Mouse (Mus musculus): ENCODE data around the gene Gna11. TPM values are rescaled to one million over a fixed set of nuclear protein-coding genes. Genes with fewer than 3 reads are reported as not detected.

Gene Gna11
- polyA plus RNA-seq (2015; fragmentation: Nextera tagmentation; extraction: Ambion mirVana), result 20.0 and 24.3 TPM in 2 replicates

DNA sequence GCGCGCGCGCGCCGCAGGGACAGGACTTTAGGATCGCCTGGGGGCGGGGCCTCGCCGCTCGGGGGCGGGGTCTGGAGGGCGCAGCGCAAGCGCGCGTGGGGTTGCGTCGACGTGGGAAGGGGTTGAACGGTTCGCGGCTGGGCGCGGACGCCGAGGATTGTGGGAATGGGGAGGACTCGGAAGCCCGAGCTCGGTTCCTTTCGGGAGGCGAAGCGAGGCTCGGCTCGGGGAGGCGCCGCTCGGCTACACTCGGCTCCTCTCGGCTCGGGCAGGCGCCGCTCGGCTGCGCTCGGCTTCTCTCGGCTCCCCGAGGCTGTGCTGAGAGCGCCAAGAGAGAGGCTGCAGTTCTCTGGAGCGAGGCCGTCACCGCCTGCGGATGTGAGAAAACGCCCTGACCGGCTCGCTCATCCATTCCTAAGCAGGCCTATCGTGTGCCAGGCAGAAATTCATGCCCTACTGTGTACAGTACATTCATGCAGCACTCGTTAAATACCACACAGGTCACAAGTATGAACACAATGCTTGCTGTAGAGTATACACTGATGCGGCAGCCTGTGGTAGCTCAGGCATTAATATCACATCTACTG is at the start of gene Gna11:
TSS of gene Gna11 (minus strand) at position 30 of the 587 bp plus-strand sequence.
- Histone ChIP-seq H3K4me3 (ENCODE audit: low read depth, low read length) (peak within 1 kb of the TSS; percentile 92), H3K36me3 (ENCODE audit: control insufficient read depth, insufficient read depth) (no peaks in the 10 kb centered on the region), H3K4me1 (ENCODE audit: control insufficient read depth, low read depth, low read length) (peaks cover 58% of the 10 kb centered on the region), H3K9me3 (replicated peaks; ENCODE audit: control insufficient read depth, low read length) (no peaks in the 10 kb centered on the region), H3K27ac (ENCODE audit: low read length) (peak within 1 kb of the TSS; percentile 96), H3K9ac (ENCODE audit: low read depth, low read length) (peak within 1 kb of the TSS; percentile 93), H3K4me2 (ENCODE audit: low read depth, low read length) (peak within 1 kb of the TSS; percentile 99), H3K27me3 (ENCODE audit: control insufficient read depth, insufficient read depth, low read depth, low read length) (no peaks in the 10 kb centered on the region)
- peak; percentile 89 for ATAC-seq (ENCODE audit: low read depth)
- 1% methylated on average over 52 of the region's 59 CpGs for WGBS (ENCODE audit: insufficient replicate concordance)

DNA sequence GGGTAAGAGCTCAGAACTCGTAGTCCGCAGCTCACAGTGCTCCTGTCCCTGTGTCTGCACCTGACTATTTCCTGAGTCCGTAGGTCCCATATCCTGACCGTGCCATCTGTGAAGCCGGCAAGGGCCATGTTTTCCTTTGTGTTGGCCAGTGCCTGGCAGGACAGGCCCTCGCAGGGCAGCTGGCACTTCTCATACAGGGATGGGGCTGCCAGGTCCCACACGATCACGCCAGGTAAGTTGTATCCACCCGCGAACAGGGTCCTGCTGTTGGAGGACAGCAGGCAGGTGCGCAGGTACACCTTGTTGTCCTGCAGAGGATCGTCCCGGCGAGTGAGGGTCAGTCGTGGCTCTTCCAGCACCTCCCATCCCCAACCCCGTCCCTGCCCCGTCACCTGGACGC is 48.9 kb upstream of the Gna11 start:
- no peaks in the 10 kb centered on the region for H3K36me3 ChIP-seq (ENCODE audit: control insufficient read depth, insufficient read depth)
- ATAC-seq (ENCODE audit: low read depth), result no peak
- H3K27me3 ChIP-seq (ENCODE audit: control insufficient read depth, insufficient read depth, low read depth, low read length), result peaks cover 29% of the 10 kb centered on the region
- 71% methylated on average over 18 of the region's 18 CpGs for WGBS (ENCODE audit: insufficient replicate concordance)
- no peak overlapping the region for H3K4me3 ChIP-seq (ENCODE audit: low read depth, low read length)
- H3K27ac ChIP-seq (ENCODE audit: low read length), result no peak overlapping the region
- no peak overlapping the region for H3K9ac ChIP-seq (ENCODE audit: low read depth, low read length)
- no peaks in the 10 kb centered on the region for H3K9me3 ChIP-seq (replicated peaks; ENCODE audit: control insufficient read depth, low read length)
- peaks cover 8% of the 10 kb centered on the region for H3K4me1 ChIP-seq (ENCODE audit: control insufficient read depth, low read depth, low read length)
- no peak overlapping the region for H3K4me2 ChIP-seq (ENCODE audit: low read depth, low read length)

DNA sequence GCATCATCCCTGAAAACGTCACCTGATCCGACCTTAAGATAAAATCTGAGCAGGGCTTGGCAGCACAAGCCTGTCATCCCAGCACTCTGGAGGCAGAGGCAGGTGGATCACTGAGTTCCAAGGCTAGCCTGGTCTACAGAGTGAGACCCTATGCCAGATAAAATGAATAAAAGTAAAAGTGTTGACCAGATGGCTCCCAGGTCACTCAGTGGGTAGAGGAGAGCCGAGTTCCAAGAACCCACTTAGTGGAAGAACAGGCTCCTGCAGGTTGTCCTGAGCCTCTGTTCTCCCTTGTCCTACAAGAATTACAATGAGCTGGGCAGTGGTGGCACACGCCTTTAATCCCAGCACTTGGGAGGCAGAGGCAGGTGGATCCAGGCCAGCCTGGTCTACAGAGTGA is 48.2 kb upstream of the Gna11 start:
- H3K4me1 ChIP-seq (ENCODE audit: control insufficient read depth, low read depth, low read length), result peaks cover 8% of the 10 kb centered on the region
- no peak overlapping the region for H3K27ac ChIP-seq (ENCODE audit: low read length)
- no peak overlapping the region for H3K9ac ChIP-seq (ENCODE audit: low read depth, low read length)
- no peak for ATAC-seq (ENCODE audit: low read depth)
- H3K4me3 ChIP-seq (ENCODE audit: low read depth, low read length), result no peak overlapping the region
- H3K4me2 ChIP-seq (ENCODE audit: low read depth, low read length), result no peak overlapping the region
- H3K27me3 ChIP-seq (ENCODE audit: control insufficient read depth, insufficient read depth, low read depth, low read length), result peaks cover 29% of the 10 kb centered on the region
- H3K36me3 ChIP-seq (ENCODE audit: control insufficient read depth, insufficient read depth), result no peaks in the 10 kb centered on the region
- whole genome bisulfite sequencing (ENCODE audit: insufficient replicate concordance), result 48% methylated on average over 4 of the region's 4 CpGs
- H3K9me3 ChIP-seq (replicated peaks; ENCODE audit: control insufficient read depth, low read length), result no peaks in the 10 kb centered on the region

DNA sequence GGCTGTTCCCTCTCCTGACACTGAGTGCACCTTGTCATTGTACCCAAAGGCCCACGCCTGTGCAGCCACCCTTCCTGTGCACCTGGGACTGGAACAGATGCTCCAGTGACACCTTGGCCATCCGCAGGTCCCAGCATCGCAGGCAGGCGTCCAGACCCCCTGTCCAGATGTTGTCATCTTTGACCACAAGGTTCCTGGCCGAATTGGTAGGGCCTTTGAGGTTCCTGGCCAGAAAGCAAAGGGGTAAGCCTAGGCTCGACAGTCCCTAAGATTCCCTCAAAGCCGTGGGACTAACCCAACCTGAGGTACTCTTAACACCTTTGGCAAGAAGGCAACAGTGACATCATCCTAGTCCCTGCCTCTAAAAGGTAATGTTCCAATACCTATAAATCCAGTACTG is 47.6 kb upstream of the Gna11 start:
- H3K4me2 ChIP-seq (ENCODE audit: low read depth, low read length), result no peak overlapping the region
- no peak overlapping the region for H3K9ac ChIP-seq (ENCODE audit: low read depth, low read length)
- H3K36me3 ChIP-seq (ENCODE audit: control insufficient read depth, insufficient read depth), result no peaks in the 10 kb centered on the region
- H3K27me3 ChIP-seq (ENCODE audit: control insufficient read depth, insufficient read depth, low read depth, low read length), result peaks cover 27% of the 10 kb centered on the region
- no peaks in the 10 kb centered on the region for H3K9me3 ChIP-seq (replicated peaks; ENCODE audit: control insufficient read depth, low read length)
- H3K27ac ChIP-seq (ENCODE audit: low read length), result no peak overlapping the region
- H3K4me3 ChIP-seq (ENCODE audit: low read depth, low read length), result no peak overlapping the region
- H3K4me1 ChIP-seq (ENCODE audit: control insufficient read depth, low read depth, low read length), result peaks cover 8% of the 10 kb centered on the region
- WGBS (ENCODE audit: insufficient replicate concordance), result 53% methylated on average over 7 of the region's 7 CpGs
- ATAC-seq (ENCODE audit: low read depth), result no peak

DNA sequence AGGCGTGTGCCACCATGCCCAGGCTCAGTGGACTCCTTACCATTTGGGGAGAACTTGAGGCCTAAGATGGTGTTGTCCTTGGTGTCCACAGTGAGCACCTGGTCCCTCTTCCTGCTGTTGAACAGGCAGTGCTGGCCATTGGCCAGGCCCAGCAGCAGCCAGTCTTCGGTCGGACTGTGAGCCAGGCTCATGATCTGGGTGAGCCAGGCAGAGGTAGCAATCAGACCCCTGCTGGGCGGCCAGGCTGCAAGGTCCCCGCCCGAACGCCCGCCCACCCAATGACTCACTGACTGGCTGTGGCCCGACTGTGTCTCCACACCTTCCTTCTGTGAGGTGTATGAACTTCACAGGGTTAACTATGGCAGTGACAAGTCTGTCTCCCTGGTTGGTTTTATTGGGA is 46.9 kb upstream of the Gna11 start:
- no peak overlapping the region for H3K27ac ChIP-seq (ENCODE audit: low read length)
- H3K4me3 ChIP-seq (ENCODE audit: low read depth, low read length), result no peak overlapping the region
- ATAC-seq (ENCODE audit: low read depth), result no peak
- H3K9me3 ChIP-seq (replicated peaks; ENCODE audit: control insufficient read depth, low read length), result no peaks in the 10 kb centered on the region
- H3K4me1 ChIP-seq (ENCODE audit: control insufficient read depth, low read depth, low read length), result peaks cover 8% of the 10 kb centered on the region
- H3K27me3 ChIP-seq (ENCODE audit: control insufficient read depth, insufficient read depth, low read depth, low read length), result peaks cover 22% of the 10 kb centered on the region
- H3K36me3 ChIP-seq (ENCODE audit: control insufficient read depth, insufficient read depth), result no peaks in the 10 kb centered on the region
- H3K9ac ChIP-seq (ENCODE audit: low read depth, low read length), result no peak overlapping the region
- WGBS (ENCODE audit: insufficient replicate concordance), result 58% methylated on average over 9 of the region's 9 CpGs
- H3K4me2 ChIP-seq (ENCODE audit: low read depth, low read length), result no peak overlapping the region

DNA sequence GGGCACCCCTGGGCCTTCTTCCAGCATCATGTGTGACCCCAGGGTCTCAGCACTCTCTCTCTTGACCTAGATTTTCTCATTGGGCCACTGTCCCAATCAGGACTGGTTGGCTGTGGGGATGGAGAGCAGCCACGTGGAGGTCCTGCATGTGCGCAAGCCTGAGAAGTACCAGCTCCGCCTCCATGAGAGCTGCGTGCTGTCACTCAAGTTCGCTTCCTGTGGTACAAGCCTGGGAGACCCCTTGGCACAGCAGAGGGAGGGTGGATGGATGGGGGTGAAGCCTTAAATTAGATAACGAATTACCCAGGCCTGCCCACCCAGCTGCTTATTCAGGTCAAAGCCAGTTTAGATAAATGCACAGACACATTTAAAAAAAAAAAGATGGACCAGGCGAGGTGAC is 43.7 kb upstream of the Gna11 start:
- H3K4me1 ChIP-seq (ENCODE audit: control insufficient read depth, low read depth, low read length), result no peaks in the 10 kb centered on the region
- WGBS (ENCODE audit: insufficient replicate concordance), result 49% methylated on average over 7 of the region's 7 CpGs
- no peak overlapping the region for H3K27ac ChIP-seq (ENCODE audit: low read length)
- H3K4me3 ChIP-seq (ENCODE audit: low read depth, low read length), result no peak overlapping the region
- H3K36me3 ChIP-seq (ENCODE audit: control insufficient read depth, insufficient read depth), result no peaks in the 10 kb centered on the region
- no peak overlapping the region for H3K9ac ChIP-seq (ENCODE audit: low read depth, low read length)
- H3K9me3 ChIP-seq (replicated peaks; ENCODE audit: control insufficient read depth, low read length), result no peaks in the 10 kb centered on the region
- no peak for ATAC-seq (ENCODE audit: low read depth)
- no peaks in the 10 kb centered on the region for H3K27me3 ChIP-seq (ENCODE audit: control insufficient read depth, insufficient read depth, low read depth, low read length)
- no peak overlapping the region for H3K4me2 ChIP-seq (ENCODE audit: low read depth, low read length)

DNA sequence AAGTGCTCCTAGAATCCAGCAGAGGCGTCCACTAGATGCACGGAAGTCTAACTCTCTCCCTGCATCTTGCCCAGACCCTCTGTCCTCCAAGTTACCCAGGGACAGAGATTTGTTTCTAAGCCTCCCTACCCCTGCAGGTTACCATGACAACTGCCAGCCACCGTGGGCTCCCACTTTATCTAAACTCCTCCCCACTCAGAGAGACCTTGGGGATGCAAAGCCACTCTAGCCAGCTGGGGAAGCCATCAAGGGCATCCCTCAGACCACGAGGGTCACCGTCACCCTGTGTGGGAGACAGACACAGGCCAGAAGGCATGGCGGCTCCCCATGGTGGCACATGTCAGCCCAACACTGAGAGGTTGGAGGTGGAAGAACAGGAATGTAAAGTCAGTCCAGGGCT is 38.4 kb upstream of the Gna11 start:
- WGBS (ENCODE audit: insufficient replicate concordance), result 43% methylated on average over 6 of the region's 6 CpGs
- no peaks in the 10 kb centered on the region for H3K9me3 ChIP-seq (replicated peaks; ENCODE audit: control insufficient read depth, low read length)
- H3K27me3 ChIP-seq (ENCODE audit: control insufficient read depth, insufficient read depth, low read depth, low read length), result peaks cover 8% of the 10 kb centered on the region; the same call in 1 of the 2 replicates
- no peaks in the 10 kb centered on the region; the same call in 1 of the 2 replicates for H3K4me1 ChIP-seq (ENCODE audit: control insufficient read depth, low read depth, low read length)
- H3K4me3 ChIP-seq (ENCODE audit: low read depth, low read length), result no peak overlapping the region
- H3K36me3 ChIP-seq (ENCODE audit: control insufficient read depth, insufficient read depth), result no peaks in the 10 kb centered on the region
- H3K9ac ChIP-seq (ENCODE audit: low read depth, low read length), result no peak overlapping the region
- H3K27ac ChIP-seq (ENCODE audit: low read length), result no peak overlapping the region
- no peak overlapping the region for H3K4me2 ChIP-seq (ENCODE audit: low read depth, low read length)
- no peak for ATAC-seq (ENCODE audit: low read depth)

DNA sequence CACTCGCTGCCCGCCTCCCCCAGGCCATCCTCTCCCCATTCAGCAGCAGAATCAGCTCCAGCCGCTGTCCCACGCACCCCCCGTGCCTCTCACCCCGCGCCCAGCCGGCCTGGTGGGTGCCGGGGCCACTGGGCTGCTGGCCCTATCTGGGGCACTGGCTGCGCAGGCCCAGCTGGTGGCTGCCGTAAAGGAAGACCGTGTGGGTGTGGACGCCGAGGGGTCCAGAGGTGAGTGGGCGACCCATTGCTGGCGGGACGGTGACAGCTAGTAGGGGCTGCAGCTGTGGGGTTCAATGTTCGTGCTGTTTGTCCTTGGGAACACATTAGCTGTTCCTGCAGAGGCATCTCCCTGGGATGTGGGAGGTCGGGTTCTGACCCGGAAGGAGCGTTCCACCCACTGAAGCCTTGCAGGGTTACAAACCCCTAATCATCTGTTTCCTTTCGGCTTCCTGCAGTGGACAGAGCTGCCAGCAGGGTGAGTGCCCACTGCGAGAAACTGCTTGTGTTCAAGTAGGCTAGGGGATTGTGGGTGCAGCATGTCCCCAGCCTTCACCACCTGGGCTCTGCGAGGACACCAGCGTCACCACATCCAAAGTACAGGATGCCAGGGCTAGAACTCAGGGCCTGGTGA is 35.6 kb upstream of the Gna11 start:
- 23% methylated on average over 25 of the region's 25 CpGs for WGBS (ENCODE audit: insufficient replicate concordance)
- Histone ChIP-seq H3K4me3 (ENCODE audit: low read depth, low read length) (no peak overlapping the region), H3K27ac (ENCODE audit: low read length) (no peak overlapping the region), H3K9ac (ENCODE audit: low read depth, low read length) (no peak overlapping the region), H3K9me3 (replicated peaks; ENCODE audit: control insufficient read depth, low read length) (no peaks in the 10 kb centered on the region), H3K4me1 (ENCODE audit: control insufficient read depth, low read depth, low read length) (peaks cover 3% of the 10 kb centered on the region), H3K36me3 (ENCODE audit: control insufficient read depth, insufficient read depth) (no peaks in the 10 kb centered on the region), H3K4me2 (ENCODE audit: low read depth, low read length) (no peak overlapping the region), H3K27me3 (ENCODE audit: control insufficient read depth, insufficient read depth, low read depth, low read length) (peaks cover 23% of the 10 kb centered on the region)
- peak; percentile 24 for ATAC-seq (ENCODE audit: low read depth)

DNA sequence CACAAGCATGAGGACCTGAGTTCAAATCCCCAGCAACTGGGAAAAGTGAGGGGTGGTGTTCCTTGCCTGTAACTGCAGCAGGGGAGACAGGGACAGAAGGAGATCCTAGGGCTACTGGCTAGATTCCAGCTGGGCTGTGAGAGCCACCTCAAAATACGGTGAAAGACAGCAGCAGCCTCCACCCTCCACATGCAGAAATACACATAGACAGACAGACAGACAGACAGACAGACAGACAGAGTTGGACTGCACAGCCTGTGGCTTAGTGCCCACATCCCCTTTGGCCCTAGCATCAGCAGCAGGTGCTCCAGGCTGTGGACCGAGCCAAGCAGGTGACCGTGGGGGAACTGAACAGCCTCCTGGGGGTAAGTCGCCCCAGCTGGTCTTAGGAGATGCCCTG is 35.0 kb upstream of the Gna11 start:
- ATAC-seq (ENCODE audit: low read depth), result no peak
- H3K27me3 ChIP-seq (ENCODE audit: control insufficient read depth, insufficient read depth, low read depth, low read length), result peaks cover 29% of the 10 kb centered on the region
- H3K27ac ChIP-seq (ENCODE audit: low read length), result no peak overlapping the region
- no peaks in the 10 kb centered on the region for H3K36me3 ChIP-seq (ENCODE audit: control insufficient read depth, insufficient read depth)
- 36% methylated on average over 4 of the region's 4 CpGs for WGBS (ENCODE audit: insufficient replicate concordance)
- no peak overlapping the region for H3K4me2 ChIP-seq (ENCODE audit: low read depth, low read length)
- H3K4me3 ChIP-seq (ENCODE audit: low read depth, low read length), result no peak overlapping the region
- H3K4me1 ChIP-seq (ENCODE audit: control insufficient read depth, low read depth, low read length), result peaks cover 9% of the 10 kb centered on the region
- H3K9me3 ChIP-seq (replicated peaks; ENCODE audit: control insufficient read depth, low read length), result no peaks in the 10 kb centered on the region
- H3K9ac ChIP-seq (ENCODE audit: low read depth, low read length), result no peak overlapping the region

Data from liver, embryonic 16.5 days (tissue).